Mouse (Mus musculus): Measurements from ENCODE around the gene Mre11a. TPM values are rescaled to one million over a fixed set of nuclear protein-coding genes. Genes with fewer than 3 reads are reported as not detected.
"Not testable (repeated sequence)": the region's sequence is repeated elsewhere in the genome, so short reads cannot be mapped to it uniquely, and the experiment has no call there.

Mre11a gene
- polyA plus RNA-seq, 1 experiment from 2014 or later = 10.8 TPM

DNA sequence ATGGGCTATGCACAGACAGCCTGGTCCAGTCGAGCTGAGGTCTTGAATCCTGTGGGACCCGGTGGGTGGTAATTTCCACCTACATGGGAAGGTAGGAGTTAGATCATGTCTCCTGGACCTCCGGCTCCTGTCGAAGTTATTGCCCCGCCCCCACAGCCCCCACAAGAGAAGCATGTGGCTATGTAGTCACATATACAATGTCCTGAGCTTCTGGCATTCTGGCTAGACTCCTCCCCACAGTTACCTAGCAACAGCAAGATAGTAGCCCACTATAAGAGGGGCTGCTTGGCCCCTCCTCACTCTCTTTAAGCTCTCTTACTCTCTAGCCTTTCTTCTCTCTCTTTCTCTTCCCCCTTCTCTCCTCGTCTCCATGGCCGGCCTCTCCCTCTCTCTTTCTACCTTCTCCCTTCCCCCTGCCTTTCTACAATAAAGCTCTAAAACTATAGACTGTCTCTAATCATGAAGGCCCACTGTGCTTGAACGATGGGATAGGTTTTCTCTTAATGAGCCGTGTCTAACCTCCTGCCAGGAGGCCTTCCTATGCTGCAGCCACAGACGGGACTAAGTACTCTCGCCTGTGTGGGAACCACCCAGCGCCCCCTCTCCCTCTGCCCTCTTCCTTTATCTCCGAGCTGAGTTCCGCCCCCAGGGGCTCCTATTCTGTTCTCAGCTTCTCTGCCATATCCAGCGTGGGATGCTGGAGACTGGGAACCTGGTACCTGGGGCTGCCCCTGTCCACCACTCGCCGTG lies 87.9 kb downstream of the Mre11a start:
- Histone ChIP-seq H3K27me3 (replicated peaks) (no peaks in the 10 kb centered on the region), H3K4me3 (replicated peaks) (no peak overlapping the region), H3K9ac (replicated peaks) (no peak overlapping the region), H3K36me3 (no peaks in the 10 kb centered on the region), H3K27ac (replicated peaks) (no peak overlapping the region), H3K4me1 (peaks cover 13% of the 10 kb centered on the region), H3K4me2 (peak overlapping the region; percentile 23), H3K9me3 (replicated peaks) (no peaks in the 10 kb centered on the region)
- WGBS = 19% methylated on average over 17 of the region's 17 CpGs
- peak; percentile 83 for ATAC-seq (ENCODE audit: low FRiP score)

DNA sequence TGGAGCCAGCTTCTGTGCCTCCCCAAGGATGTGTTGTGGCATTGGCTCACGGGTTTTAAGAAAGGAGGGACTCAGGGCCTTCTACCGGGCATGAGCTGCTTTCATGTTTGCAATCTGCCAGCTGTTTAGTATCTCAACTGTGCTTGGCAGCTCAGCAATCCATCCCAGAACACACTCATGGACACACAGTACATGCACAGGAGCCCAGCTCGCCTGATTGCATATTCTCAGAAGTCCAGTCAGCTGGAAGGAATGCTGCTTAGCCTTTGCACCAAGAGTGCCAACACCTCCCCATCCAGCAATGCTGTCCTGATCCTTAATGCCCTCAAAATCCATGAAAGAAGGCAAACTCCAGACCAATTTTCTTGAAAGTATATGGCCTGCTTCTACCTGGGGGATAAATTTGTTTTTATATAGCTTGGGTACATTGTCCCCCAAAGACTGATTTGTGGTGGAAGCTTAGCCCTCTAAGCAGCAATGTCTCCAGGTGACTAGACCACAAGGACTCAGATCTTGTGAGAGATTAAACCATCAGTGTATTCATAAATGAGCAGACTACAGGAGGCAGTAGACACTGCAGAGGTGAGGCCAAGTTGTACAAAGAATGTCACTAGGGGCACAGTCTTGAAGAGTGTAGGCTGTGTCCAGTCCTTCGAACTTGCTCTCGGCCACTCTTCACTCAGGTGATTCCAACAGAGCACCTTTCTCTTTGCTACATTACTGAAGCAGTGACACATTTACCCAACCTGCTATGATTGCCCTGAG lies 91.5 kb downstream of the Mre11a start:
- no peak overlapping the region for H3K4me2 ChIP-seq
- 82% methylated on average over 5 of the region's 5 CpGs for WGBS
- H3K4me3 ChIP-seq (replicated peaks) = no peak overlapping the region
- no peaks in the 10 kb centered on the region for H3K9me3 ChIP-seq (replicated peaks)
- H3K27ac ChIP-seq (replicated peaks) = no peak overlapping the region
- ATAC-seq (ENCODE audit: low FRiP score) = no peak
- H3K9ac ChIP-seq (replicated peaks) = no peak overlapping the region
- peaks cover 13% of the 10 kb centered on the region for H3K4me1 ChIP-seq
- no peaks in the 10 kb centered on the region for H3K36me3 ChIP-seq
- no peaks in the 10 kb centered on the region for H3K27me3 ChIP-seq (replicated peaks)

DNA sequence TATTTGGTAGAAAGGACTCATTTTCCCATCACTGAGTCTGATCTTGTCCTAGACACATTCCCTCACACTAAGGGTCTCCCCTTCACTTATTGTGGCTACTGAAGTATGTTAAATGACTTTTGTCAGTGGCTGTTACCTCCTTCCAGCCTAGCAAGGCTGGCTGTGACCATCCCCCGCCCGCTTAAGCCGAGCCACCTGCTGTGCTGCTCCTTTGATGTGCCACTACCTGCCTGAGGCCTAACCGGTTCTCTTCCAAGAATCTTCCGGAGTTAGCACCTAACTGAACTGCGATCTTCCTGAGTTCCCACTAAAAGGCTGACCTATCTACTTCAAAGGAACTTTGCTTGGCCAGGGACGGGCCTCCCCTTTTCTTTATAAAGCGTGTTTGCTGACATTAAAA lies 92.1 kb downstream of the Mre11a start:
- not testable (repeated sequence) for ATAC-seq (ENCODE audit: low FRiP score); H3K4me3 ChIP-seq (replicated peaks); H3K27me3 ChIP-seq (replicated peaks); H3K9me3 ChIP-seq (replicated peaks); H3K9ac ChIP-seq (replicated peaks); H3K4me2 ChIP-seq; H3K36me3 ChIP-seq; H3K27ac ChIP-seq (replicated peaks)
- WGBS = 30% methylated on average over 8 of the region's 8 CpGs
- H3K4me1 ChIP-seq = peaks cover 13% of the 10 kb centered on the region

DNA sequence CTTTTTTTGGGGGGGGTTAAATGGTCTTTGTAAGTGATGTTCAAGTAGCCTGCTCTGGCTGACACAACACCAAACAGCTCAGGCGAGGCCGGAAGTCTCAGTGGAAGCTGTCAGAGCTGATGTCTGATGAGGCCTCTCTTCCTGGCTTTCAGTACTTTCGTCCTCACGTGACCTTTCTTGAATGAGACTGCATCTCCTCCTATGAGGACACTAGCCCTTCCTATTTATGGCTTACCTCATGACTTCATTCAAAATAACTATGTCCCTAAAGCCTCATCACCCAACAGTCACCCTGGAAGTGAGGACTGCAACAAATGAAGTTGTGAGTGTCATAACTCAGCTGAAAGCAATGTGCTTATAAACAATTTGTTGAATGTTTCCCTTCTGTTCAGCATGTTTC lies 100.2 kb downstream of the Mre11a start:
- H3K27me3 ChIP-seq (replicated peaks) = no peaks in the 10 kb centered on the region
- no peak overlapping the region for H3K4me3 ChIP-seq (replicated peaks)
- H3K4me1 ChIP-seq = no peaks in the 10 kb centered on the region
- H3K36me3 ChIP-seq = no peaks in the 10 kb centered on the region
- no peak overlapping the region for H3K4me2 ChIP-seq
- H3K27ac ChIP-seq (replicated peaks) = no peak overlapping the region
- H3K9ac ChIP-seq (replicated peaks) = no peak overlapping the region
- no peaks in the 10 kb centered on the region for H3K9me3 ChIP-seq (replicated peaks)
- WGBS = 75% methylated on average over 4 of the region's 4 CpGs
- ATAC-seq (ENCODE audit: low FRiP score) = no peak

DNA sequence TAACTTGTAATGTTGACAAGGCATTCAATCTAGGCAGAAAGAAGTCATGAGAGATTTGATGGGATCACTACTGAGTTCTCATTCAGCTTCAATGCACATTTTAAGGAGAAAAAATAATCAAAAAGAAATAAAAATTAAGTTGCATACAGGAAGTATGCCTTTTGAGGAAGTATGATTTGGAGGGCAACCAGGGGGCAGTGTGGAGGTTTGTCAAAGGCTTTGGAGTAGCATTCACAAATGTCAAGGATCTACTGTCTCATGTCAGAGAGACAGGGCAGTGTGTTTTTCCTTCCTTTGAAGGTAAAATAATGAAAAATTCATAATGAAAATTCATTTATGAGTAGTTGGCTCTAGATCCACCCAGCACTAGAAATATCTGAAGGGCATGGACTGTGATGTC lies 100.7 kb downstream of the Mre11a start:
- no peak overlapping the region for H3K4me3 ChIP-seq (replicated peaks)
- ATAC-seq (ENCODE audit: low FRiP score) = no peak

DNA sequence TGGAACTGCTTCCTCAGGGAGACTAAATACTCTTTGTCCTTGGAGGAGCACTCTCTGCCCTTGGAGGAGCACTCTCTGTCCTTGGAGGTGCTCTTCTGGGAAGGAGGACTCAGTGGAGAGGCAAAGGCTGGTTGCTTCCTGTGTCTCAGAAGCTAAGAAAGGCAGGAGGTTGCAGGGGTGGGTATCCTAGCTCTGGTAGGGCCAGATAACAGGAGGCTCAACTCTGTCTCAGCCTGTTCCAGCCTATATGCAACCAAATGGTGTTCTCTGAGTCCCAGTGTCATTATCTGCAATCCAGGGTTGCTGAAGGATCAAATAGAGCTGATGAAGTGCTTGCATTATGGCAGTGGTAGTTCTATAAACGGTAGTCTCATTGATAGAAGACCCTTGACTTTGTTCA lies 101.5 kb downstream of the Mre11a start:
- no peaks in the 10 kb centered on the region for H3K9me3 ChIP-seq (replicated peaks)
- H3K4me1 ChIP-seq = no peaks in the 10 kb centered on the region
- ATAC-seq (ENCODE audit: low FRiP score) = no peak
- no peak overlapping the region for H3K4me2 ChIP-seq
- H3K27me3 ChIP-seq (replicated peaks) = no peaks in the 10 kb centered on the region
- H3K36me3 ChIP-seq = no peaks in the 10 kb centered on the region
- H3K9ac ChIP-seq (replicated peaks) = no peak overlapping the region
- H3K4me3 ChIP-seq (replicated peaks) = no peak overlapping the region
- no peak overlapping the region for H3K27ac ChIP-seq (replicated peaks)
- WGBS = 82% methylated on average over 1 of the region's 1 CpGs

More for the DNA sequence above, 100.7 kb downstream of the Mre11a start:
- H3K27ac ChIP-seq (replicated peaks) = no peak overlapping the region
- H3K4me2 ChIP-seq = no peak overlapping the region
- H3K36me3 ChIP-seq = no peaks in the 10 kb centered on the region
- H3K4me1 ChIP-seq = no peaks in the 10 kb centered on the region
- H3K9ac ChIP-seq (replicated peaks) = no peak overlapping the region
- no peaks in the 10 kb centered on the region for H3K27me3 ChIP-seq (replicated peaks)
- H3K9me3 ChIP-seq (replicated peaks) = no peaks in the 10 kb centered on the region

Other genes starting within 250 kb of the Mre11a start
- 6.8 and 9.3 TPM in 2 replicates for gene Amotl1, start 139.6 kb upstream of the Mre11a start, polyA plus RNA-seq (2015; fragmentation: Nextera tagmentation; extraction: Ambion mirVana)
- 0.31 TPM in 2 replicates for gene Piwil4, start 43.9 kb upstream of the Mre11a start, polyA plus RNA-seq (2015; fragmentation: Nextera tagmentation; extraction: Ambion mirVana)
- gene Fut4, start 32.3 kb upstream of the Mre11a start, polyA plus RNA-seq (2015; fragmentation: Nextera tagmentation; extraction: Ambion mirVana) = 2.2 and 2.6 TPM in 2 replicates
- gene 1700012B09Rik, start 13.6 kb upstream of the Mre11a start, polyA plus RNA-seq (2015; fragmentation: Nextera tagmentation; extraction: Ambion mirVana) = 0.65 and 1.0 TPM in 2 replicates
- gene Ankrd49, start 202 bp downstream of the Mre11a start, polyA plus RNA-seq (2015; fragmentation: Nextera tagmentation; extraction: Ambion mirVana) = 22.4 and 31.9 TPM in 2 replicates
- 1.1 and 4.4 TPM in 2 replicates for gene Gpr83, start 75.6 kb downstream of the Mre11a start, polyA plus RNA-seq (2015; fragmentation: Nextera tagmentation; extraction: Ambion mirVana)
- gene Izumo1r, start 119.3 kb downstream of the Mre11a start, polyA plus RNA-seq (2015; fragmentation: Nextera tagmentation; extraction: Ambion mirVana) = 1.9 TPM in 1 of 2 replicates, not detected in the other